Mouse (Mus musculus): ENCODE results near the gene Nptx2.

- TF ChIP-seq POLR2A (IDR thresholded peaks at IDR 0.05; ENCODE audit: insufficient read length, low read depth) = no peak
- no peak for TF ChIP-seq MAX (IDR thresholded peaks at IDR 0.05; ENCODE audit: low read depth)
- TF ChIP-seq SRF (IDR thresholded peaks at IDR 0.05; ENCODE audit: control insufficient read depth, insufficient read length, low read depth) = no peak
- TF ChIP-seq E2F4 (IDR thresholded peaks at IDR 0.05; ENCODE audit: insufficient read depth) = no peak
- no peak for TF ChIP-seq TCF12 (IDR thresholded peaks at IDR 0.05; ENCODE audit: insufficient read depth, poor library complexity, severe bottlenecking)
- no peak for TF ChIP-seq POLR2AphosphoS2 (IDR thresholded peaks at IDR 0.05; ENCODE audit: insufficient read length, low read depth)
- TF ChIP-seq MYOG (IDR thresholded peaks at IDR 0.05; ENCODE audit: control insufficient read depth in 1 of 3, insufficient read depth in 1 of 3, insufficient read length in 2 of 3, low read depth in 2 of 3) = no peak
These were observed 11.0 kb downstream of the Nptx2 start for GRCm38 (mm10) chr5:144556710-144557109.
